Mouse (Mus musculus): ENCODE measurements around the gene Midn. TPM values are rescaled to one million over a fixed set of nuclear protein-coding genes. Genes with fewer than 3 reads are reported as not detected.

Gene Midn
- total RNA-seq, 2 experiments from 2014 or later: 117 to 125 TPM

DNA sequence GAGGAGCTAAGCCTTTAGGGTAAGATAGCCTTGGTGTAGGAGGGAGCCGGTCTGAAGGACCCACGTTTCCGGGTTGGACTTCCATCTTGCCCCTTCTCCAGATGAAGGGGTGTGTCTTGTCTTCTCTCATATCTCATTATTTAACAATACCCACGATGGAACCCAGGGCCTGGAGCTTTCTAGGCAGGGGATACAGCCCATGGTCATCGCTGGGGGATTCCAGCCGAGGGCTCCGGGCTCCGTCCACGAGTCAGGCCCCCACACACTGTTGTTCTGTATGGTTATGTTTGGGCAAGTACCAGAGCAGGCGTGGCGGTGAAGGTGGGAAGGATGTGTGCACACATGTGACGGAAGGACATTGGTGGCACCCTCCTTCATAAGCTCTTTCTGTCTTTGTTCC, 3.9 kb upstream of the Midn start:
- no peak for DNase-seq

DNA sequence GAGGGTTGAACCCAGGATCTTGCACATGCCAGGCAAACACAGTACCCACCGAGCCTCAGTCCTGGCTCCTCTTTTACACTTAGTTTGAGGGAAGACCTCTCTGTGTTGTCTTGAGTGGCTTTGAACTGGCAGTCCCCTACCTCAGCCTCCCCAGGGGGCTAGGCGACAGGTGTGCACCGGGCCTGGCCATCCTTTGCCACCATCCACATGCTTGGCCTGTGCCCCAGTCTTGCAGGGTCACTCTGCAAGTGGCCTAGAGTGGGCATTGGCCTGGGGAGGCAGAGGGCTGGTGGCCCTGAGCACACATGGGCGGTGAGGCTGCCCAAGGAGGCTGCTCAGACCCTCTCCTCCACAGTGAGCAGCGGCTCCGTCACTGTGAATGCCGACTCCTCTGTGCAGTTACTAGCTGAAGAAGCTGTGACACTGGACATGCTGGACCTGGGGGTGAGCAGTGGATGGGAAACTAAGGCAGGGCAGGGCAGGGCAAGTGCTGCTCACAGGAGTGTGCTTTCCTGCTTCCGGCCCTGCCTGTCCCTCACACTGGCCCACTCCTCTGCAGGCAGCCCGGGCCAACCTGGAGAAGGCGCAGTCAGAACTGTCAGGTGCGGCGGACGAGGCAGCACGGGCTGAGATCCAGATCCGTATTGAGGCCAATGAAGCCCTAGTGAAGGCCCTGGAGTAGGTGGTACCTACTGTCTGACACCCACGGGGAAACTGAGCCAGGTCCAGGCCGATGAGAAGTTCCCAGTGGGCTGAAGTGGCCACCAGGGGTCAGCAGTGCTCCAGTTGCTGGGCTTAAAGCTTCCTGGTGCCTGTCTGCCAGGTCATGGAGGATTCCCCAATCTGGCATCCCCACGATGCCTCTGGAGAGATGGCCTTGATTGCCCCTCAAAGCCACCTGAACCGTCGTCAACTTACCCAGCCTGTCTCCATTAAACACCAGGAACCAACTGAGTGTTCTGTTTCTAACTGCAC, 2.9 kb upstream of the Midn start:
- DNase-seq: peak; percentile 83 to 89

DNA sequence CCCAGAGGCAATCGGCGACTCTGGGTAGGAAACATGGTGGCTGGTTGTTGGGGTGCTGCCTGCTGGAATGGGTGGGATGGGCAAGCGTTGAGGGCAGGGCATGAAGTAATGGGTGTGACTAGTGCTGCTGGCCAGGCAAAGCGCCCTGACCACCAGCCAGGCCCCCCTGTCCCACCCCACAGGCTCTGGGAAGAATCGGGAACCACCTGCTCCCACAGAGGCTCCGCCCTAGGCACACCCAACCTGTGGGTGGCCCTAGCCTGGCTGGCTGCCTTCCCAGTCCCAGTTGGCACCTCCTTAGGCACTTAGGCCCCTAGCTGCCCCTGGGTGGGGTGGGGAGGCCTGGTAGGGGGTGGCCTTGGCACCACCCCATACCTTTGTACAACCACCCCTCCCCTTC, 2.2 kb upstream of the Midn start:
- peak; percentile 75 to 80 for DNase-seq

DNA sequence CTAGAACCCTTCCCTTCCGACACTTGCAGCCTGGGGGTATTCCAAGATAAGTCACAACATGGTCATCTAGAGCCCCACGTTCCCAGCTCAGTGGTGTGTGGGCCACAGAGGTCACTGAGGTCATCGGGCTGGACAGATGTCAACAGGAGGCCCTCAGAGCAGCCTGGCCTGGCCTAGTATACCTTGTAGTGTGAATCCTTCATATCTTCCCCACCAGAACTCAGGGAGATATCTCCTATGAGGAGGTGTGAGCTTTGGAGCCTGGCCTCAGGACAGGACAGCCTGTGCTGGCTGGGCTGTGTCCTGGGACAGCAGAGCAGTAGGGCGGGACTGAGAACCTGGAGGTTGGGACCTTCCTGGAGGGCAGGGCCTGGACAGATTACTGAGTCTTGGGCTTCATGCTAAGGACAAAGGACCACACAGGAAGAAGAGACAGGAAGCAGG, 1.5 kb upstream of the Midn start:
- peak; percentile 76 to 89 for DNase-seq

DNA sequence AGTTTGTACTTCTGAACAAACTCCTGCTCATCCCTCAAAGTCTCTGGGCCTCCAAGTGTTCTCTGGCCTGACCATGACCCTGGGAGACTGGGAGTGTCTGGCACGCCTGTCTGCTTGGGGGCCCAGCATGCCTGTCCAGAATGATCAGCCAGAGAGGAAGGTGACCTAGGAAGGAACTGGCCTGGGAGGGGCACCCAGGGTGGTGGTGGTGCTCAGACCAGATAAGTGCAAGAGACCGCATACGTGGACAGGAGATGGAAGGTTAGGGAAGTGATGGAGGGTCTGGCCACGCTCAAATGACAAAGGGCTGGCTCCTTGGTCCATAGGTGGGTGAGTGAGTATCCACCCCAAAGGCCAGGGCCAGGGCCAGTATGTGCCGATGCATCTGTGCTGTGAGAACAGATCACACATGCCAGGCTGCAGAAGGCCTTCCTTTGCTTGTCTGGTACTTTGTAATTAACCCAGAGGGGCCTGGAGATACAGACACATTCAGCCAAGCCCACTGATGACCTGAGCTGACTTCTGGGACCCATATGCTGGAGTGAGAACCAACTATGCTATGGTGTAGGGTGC, 840 bp upstream of the Midn start:
- peak in 1 of 2 experiments; percentile 65 for DNase-seq

DNA sequence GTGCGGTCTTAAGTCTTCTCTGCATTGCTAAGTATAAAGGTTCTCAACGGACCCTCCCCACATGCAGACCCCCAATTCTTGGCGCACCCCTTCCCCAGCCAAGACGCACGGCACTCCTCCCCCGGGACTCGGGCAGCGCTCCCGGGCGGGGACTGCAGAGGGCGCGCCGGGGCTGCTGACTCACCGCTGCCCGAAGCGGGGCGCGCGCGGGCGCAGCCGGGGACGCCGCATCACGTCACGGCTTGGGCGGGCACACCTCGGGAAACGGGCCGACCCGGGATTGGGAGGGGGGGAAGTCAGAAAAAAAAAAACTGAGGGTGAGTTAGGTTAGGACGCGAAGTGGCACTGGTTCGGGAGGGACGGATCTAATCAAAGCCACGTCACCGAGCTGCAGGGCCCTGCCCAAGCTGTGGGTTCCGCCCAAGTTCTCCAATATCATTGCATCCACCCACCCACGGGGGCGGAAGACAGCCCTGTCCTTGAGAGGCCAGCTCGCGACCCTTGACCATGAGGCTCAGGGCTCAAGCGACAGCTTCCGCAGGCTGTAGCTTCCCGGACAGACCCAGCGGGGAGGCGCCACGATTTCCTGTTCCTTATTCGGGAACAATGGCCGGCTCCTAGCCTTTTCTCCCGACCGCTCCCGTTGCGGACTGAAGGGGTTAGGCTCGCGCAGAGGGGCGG, 678 bp downstream of the Midn start:
- peak; percentile 95 for DNase-seq

DNA sequence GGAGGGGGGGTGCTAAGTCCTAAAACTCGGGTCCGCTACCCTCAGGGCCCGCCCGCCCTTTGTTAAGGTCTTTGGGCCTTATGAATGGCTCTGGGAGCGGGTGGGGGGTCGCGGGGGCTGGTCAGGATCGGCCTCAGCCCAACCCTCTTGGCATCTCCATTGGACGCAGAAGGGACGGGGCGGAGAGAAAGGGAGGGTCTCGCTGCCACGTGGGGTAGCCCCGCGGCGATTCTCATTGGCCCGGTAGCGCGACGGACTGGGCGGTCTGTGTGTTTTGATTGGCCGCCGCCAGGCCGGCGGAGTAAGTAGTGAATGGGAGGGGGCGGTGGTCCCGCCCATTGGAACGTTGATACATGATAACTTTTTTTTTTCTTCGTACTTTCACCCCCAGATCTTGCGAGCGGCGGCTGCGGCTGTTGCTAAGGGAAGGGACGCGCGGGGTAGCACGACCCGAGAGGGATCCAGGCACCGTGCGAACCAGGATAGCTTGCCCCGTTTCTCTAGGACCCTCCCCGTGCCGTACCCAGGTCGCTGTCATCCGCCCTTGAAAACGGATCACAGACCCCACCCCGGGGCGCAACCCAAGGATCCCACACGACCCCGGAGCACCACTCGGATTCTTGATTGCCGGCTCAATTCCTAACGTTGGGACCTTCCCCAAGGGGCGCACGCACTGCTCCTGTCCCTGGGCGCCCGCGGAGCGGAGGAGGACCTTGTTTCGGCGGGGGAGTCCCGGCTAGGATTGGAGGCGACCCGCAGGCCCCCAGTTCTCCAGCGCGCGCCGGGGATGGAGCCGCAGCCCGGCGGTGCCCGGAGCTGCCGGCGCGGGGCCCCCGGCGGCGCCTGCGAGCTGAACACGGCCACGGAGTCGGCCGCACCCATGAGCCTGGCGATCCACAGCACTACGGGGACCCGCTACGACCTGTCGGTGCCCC, 1.5 kb downstream of the Midn start:
- DNase-seq: peak; percentile 95 to 99

DNA sequence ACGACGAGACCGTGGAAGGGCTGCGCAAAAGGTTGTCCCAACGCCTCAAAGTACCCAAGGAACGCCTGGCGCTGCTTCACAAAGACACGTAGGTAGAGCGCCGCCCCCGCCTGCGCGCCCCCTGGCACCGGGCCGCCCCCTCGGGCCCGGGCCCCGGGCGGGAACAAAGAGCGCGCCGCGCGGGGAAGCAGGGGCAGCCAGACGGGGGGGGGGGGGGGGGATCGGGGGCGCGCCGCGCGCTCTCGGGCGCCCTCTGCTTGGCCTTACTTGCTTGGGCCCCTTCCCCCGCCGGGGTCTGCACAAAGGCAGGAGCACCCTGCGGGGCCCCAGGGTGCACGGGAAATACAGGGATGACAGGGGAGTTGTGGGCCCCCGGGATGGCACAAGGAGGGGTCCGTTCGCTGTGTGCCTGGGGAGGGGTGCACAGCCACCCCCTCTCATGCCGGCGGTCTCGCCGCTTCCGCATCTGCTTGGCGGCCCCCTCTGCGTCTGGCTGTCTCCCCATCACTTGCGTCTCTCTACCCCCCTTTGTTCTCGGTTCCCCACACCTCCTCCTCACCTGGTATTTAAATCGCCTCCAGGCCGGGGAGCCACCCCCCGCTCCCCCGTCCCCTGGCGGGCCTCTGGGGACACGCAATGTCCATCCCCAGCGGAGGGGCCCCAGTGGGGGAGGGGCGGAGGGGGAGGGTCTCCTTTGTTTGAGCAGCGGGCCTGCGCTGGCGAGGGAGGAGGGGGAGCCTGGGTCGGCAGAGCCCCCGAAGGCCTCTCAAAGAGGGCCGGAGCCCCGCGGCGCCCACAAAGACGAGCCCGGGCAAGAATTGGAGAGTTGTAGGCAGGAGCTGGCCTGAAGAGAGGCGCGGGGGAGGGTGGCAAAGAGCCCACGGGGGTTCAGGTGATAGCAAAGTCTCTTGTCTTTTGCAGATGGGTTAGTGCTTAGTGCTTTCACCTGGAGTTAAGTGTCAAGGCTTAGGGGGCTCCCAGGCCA, 2.4 kb downstream of the Midn start:
- peak; percentile 55 to 63 for DNase-seq

DNA sequence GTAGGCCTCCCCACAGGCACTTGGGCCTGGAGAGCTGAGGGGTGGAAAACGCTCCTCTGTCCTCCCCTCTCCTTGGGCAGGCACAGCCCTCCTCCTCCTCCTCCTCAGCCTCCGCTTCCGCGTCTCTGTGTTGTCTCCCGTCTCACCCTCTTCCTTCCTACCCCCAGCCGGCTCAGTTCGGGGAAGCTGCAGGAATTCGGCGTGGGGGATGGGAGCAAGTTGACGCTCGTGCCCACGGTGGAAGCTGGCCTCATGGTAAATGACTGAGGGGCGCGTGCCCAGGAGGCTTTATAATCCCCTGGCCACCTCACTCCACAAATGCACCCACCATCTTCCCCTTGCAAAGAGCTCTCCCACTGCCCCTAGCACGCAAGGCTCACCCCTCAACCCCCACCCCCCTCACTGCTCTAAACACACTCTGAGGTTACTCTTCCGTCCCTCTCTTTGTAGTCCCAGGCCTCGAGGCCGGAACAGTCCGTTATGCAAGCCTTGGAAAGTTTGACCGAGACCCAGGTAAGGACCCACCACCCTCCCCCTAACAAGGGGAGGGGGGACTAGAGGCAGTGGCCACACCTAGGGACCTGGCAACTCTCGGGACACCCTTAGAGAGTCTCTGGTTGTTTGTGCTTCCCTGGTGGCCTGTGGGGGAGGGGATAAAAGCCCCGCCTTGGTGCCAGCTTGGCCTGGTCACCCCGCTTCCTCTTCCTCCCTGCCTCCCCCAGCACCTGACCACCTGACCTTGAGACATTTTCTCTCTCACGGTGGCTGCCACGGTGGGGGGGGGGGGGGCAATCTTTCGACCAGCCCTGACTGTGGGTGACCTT, 3.4 kb downstream of the Midn start:
- DNase-seq: peak; percentile 82 to 85

DNA sequence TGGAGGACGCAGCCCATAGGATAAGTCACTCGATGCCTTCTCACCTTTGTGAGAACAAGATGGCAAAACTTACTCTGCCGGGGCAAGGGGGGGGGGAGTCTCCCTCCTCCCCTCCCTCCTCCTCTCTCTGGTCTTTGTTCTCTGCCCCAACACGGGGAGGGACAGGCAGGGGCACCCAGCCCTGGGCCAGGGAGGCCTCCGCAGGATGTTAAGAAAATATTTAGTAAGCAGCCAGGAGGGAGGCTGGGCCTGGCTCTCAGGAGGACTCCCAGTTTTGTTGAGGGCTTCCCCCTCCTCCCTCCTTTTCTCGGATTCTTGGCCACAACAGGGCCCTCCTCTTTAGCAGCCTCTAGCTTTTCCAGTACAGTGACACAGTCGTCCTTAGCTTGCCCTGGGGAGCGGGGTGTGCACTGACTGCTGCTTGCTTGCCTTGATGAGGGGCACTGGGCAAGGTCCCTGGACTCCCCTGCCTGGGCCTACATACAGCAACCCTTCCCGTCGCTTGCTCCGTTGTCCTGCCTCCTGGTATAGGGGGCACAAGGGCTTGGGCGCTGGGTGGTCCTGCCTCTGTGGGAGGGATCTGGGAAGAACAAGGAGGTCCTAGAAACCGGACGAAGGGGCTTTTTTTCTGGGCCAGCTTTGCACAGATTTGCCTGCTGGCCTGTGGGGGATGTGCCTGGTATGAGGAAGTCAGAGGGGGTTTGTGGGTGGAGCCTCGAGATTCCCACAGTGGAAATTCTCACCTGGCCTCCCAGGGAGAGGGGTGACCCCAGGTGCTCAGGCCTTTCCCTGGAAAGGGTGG, 4.2 kb downstream of the Midn start:
- DNase-seq: peak; percentile 76 to 85

DNA sequence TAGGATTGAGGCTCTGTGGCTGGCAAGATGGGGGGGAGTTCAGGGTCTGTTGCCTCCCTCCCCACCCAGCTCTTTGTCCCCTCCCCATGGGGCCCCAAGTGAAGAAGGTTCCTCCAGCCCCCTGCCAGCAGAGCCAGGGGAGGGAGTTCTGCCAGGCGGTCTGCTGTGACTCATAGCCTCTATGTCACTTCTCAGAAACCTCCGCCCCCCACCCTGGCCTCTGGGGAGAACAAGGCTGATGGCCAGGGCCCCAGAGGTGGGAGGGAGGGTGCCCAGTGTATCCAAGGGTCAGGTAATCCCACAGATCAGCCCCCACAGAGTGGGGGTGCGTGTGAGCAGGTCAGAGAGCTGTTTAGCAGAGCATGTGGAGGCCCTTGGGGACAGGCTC, 4.8 kb downstream of the Midn start:
- DNase-seq: peak; percentile 67 to 71

DNA sequence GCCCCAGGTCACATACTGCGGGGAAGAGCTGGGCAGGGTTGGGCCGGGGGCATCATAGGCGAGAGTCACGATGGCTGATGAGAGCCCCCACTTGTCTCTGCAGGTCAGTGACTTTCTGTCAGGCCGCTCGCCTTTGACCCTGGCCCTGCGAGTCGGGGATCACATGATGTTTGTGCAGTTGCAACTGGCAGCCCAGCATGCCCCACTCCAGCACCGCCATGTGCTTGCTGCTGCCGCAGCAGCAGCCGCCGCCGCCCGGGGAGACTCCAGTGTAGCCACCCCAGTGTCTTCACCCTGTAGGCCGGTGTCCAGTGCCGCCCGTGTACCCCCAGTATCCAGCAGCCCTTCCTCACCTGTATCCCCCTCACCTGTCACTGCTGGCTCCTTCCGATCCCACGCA, 5.6 kb downstream of the Midn start:
- no peak for DNase-seq

DNA sequence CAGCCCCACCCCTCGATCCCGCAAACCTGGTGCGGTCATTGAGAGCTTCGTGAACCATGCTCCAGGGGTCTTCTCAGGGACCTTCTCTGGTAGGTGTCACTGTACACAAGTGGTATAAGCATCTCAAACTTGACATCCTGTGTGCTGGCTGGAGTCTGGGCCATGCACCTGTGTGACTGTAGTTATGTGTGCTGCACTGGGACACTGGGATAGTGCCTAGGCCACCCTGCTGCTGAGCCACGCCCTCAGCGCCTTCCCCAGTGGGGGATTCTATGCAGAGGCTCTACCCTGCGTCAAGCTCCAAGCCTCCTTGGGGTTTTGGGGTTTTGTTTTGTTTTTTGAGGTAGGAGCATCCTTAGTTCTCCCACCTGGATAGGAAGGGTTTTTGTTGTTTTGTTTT, 6.3 kb downstream of the Midn start:
- no peak for DNase-seq

DNA sequence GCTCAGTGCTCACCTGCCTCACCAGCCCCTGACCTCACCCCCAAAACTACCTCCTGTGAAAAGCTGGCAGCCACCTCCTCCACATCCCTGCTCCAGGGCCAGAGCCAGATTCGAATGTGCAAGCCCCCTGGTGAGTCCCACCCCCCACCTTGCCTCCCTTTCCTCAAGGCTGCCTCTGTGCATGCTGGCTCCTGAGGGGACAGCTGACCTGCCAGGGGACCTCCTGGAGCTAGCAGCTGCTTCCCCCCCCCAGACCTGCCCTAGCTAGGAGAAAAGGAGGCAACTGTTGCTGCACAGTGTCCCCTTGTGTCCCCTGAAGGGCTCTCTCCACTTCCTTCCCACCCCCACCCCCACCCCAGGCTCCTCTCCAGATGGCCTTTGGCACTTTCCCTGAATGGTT, 7.2 kb downstream of the Midn start:
- no peak for DNase-seq

DNA sequence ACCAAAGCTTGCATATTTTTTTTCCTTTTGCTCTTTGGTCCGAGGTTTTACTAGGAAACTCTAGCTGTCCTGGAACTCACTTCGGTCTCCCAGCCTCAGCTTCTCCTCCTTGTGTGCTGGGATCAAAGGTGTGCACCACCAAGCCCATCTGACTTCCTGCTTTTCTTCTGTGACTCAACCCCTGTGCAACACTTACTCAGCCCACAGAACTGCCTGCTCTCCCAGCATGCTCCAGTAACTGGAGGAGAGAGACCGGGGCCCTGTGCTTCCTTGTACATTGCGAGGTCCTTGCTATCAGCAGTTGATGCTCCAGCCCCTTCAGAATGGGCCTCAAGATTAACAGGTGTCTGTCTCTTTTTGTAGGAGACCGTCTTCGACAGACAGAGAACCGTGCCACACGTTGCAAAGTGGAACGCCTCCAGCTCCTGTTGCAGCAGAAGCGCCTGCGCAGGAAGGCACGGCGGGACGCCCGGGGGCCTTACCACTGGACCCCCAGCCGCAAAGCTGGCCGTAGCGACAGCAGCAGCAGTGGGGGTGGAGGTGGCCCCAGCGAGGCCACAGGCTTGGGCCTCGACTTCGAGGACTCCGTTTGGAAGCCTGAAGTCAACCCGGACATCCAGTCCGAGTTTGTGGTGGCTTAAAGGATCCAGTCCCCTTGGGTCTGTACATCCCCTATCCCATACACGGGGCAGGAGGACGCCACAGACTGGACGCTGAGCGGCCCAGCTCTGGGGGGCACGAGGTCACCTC, 8.1 kb downstream of the Midn start:
- DNase-seq: no peak

DNA sequence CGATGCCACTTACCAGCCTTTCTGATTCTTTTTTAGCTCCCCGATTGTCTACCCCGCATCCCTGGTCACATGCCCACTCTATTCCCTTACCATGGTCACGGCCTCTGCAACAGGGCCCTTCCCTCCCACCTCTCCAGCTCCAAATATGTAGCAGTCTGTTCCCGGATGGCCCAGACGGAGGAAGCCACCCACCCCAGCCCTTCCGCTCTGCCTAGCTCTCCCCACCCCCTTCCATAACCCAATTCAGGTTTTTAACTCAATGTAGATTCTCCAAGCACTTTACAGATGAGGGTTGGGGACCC, 8.6 kb downstream of the Midn start:
- peak in 1 of 2 experiments; percentile 82 for DNase-seq

DNA sequence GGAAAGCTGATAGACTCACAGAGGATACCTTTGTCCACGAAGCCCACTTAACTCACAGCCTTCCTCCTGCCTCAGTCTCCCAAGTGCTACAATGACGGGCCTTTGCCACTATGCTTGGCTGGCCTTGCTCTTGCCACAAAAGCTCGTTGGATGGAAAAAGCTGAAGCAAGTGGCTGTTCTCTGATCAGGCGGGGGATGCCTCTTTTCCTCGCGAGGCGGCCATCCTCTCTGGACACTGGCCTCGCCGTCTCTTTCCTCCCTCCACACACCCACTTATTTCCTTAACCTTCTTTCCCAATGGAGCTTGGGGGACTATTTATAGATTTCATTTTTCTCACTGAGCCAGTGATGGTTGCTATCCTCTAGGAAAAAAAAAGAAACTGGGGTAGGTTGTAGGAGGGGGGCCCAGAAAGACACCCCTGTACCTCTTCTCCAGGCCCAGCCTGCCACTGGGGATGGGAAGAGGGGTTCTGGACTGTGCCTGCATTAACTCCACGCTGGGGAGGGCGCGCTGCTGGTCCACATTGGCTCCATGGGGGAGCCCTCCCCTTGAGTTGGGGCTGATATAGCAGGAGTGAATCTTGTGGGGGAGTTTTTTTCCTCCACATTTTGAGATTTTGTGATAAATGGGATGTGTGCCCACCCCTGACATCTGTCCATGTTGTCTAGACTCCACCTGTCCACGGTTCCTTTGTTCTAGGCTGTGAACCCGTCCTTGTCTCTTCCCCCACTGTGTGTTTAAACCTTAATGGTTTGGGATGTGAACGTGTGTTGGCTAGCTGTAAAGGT, 9.3 kb downstream of the Midn start:
- DNase-seq: no peak

Measured in heart, adult 18-20 months (tissue).